Mouse (Mus musculus): ENCODE results near the gene Olfr992. TPM values are rescaled to one million over a fixed set of nuclear protein-coding genes. Genes with fewer than 3 reads are reported as not detected.
"Not testable (repeated sequence)": the region's sequence is repeated elsewhere in the genome, so short reads cannot be mapped to it uniquely, and the experiment has no call there.

Olfr992 gene
- polyA plus RNA-seq (2015; fragmentation: Nextera tagmentation; extraction: Ambion mirVana) = not detected in 2 replicates

DNA sequence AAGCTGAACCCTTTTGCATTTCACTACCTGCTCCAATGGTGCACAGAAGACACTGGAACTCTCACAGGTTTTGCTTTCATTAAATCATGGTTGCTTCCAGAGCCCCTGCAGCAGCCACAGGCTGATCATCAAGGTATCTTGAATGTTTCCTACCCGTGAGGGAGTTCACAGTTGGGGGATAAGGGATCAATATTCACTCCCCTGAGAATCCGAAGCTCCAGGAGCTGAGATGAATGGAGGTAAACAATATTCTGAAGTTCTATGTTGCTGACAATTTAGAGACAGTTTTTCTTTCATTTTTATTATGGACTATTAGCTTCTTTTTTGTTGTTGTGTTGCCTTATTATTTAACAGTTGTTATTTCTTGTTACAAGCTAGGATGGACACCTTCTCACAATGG is at the start of gene Olfr992:
Gene Olfr992 (minus strand): TSS at position 101 of the 400 bp plus-strand sequence.
- 67% methylated on average over 2 of the region's 2 CpGs for WGBS
- Histone ChIP-seq H3K4me2 (no peak within 1 kb of the TSS), H3K9ac (no peak within 1 kb of the TSS)

DNA sequence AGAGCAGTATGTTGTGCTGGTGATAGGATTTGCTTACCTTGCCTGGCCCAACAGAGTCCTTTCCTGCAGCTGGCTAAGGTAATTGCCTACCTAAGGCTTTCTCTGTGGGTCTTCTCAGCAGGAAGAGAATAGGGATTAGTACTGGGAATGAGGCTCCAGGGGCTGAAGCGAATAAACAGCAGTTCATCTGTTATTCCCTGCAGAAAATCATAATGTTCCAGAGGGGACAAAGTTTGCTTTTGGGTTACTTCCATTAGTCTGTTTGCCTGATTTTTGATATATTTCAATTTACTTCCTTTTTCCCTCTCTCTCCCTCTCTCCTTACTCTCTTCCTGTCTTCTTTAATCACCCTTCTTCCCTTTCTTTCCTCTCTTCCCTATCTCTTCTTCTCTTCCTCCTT is 34.3 kb upstream of the Olfr992 start, which contains the start of gene Olfr995:
Gene Olfr995 (minus strand): TSS at position 101 of the 400 bp plus-strand sequence.
- Histone ChIP-seq H3K9ac (no peak within 1 kb of the TSS), H3K9me3 (no peaks in the 10 kb centered on the region), H3K4me3 (no peak within 1 kb of the TSS), H3K4me2 (no peak within 1 kb of the TSS), H3K27me3 (replicated peaks) (no peaks in the 10 kb centered on the region), H3K36me3 (replicated peaks) (no peaks in the 10 kb centered on the region), H3K27ac (no peak within 1 kb of the TSS), H3K4me1 (no peaks in the 10 kb centered on the region)
- ATAC-seq (replicated peaks) = no peak
- 17% methylated on average over 1 of the region's 1 CpGs for WGBS

More for the DNA sequence above, at the start of gene Olfr992:
- Histone ChIP-seq H3K9me3 (no peaks in the 10 kb centered on the region), H3K4me1 (no peaks in the 10 kb centered on the region), H3K27ac (no peak within 1 kb of the TSS), H3K4me3 (no peak within 1 kb of the TSS), H3K36me3 (replicated peaks) (no peaks in the 10 kb centered on the region), H3K27me3 (replicated peaks) (no peaks in the 10 kb centered on the region)
- no peak for ATAC-seq (replicated peaks)

DNA sequence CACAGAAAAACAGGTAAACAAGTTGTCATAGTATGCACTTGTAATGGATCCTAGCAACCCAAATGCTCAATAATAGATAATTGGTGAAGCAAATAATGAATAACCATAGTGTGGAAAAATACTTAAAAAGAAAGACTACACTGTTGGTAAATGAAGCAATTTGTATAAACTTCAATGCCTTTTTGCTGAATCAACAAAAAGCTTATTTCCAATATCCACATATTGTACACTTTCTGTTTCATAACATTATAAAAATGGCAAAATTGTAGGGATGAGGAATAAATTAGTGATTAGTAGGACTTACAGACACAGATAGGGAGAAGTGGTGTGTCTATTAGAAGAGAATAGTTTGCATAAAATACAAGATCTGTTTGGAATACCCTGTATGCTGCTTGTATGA is 33.3 kb upstream of the Olfr992 start:
- no peak for ATAC-seq (replicated peaks)

DNA sequence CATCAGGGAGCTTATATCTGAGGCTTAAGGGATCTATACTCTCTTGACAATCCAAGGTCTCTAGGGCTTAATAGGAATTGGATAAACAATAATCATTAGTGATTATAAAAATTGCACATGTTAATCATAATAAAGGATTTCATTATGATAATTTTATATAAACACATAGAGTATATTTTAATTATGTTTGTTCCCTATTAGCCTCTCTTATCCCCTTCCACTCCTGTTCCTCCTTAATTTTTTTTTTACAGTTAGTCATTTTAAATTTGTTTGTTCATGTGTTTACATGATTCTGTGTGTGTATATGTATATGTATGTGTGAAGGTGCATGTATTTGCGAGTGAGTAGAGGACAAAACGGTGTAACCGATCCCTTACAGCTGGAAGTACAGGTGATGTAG is 27.1 kb upstream of the Olfr992 start, which contains the start of gene Olfr994:
Gene Olfr994 (minus strand): TSS at position 101 of the 400 bp plus-strand sequence.
- no peak within 1 kb of the TSS for H3K4me3 ChIP-seq
- no peaks in the 10 kb centered on the region for H3K36me3 ChIP-seq (replicated peaks)
- no peaks in the 10 kb centered on the region for H3K27me3 ChIP-seq (replicated peaks)
- no peak within 1 kb of the TSS for H3K27ac ChIP-seq
- no peaks in the 10 kb centered on the region for H3K4me1 ChIP-seq
- no peaks in the 10 kb centered on the region for H3K9me3 ChIP-seq
- no peak within 1 kb of the TSS for H3K9ac ChIP-seq
- no peak for ATAC-seq (replicated peaks)
- WGBS = 93% methylated on average over 3 of the region's 3 CpGs
- H3K4me2 ChIP-seq = no peak within 1 kb of the TSS

More for the DNA sequence above, 33.3 kb upstream of the Olfr992 start:
- no peaks in the 10 kb centered on the region for H3K9me3 ChIP-seq
- no peaks in the 10 kb centered on the region for H3K36me3 ChIP-seq (replicated peaks)
- no peak overlapping the region for H3K4me2 ChIP-seq
- no peak overlapping the region for H3K4me3 ChIP-seq
- no peak overlapping the region for H3K27ac ChIP-seq
- H3K9ac ChIP-seq = no peak overlapping the region
- no peaks in the 10 kb centered on the region for H3K27me3 ChIP-seq (replicated peaks)
- H3K4me1 ChIP-seq = no peaks in the 10 kb centered on the region

DNA sequence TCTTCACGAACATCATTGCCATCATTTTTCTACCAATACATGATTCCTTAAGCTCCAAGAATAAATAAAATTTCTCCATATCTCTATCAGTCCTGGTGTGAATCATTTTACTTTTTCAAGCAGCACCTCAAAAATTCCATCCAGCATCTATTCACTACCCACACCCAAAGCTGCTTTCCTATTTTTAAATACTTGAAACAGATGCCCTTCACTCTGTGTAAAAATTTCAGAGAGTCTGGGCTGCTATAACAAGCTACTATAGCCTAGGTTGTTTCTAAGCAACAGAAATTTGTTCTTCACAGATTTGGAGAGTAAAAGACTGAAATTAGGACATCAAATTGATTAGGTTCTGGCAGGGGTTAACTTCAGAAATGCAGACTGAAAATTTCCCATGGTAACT is 16.6 kb upstream of the Olfr992 start:
- no peaks in the 10 kb centered on the region for H3K27me3 ChIP-seq (replicated peaks)
- WGBS = 95% methylated on average over 1 of the region's 1 CpGs
- no peak overlapping the region for H3K4me2 ChIP-seq
- H3K4me3 ChIP-seq = no peak overlapping the region
- no peak overlapping the region for H3K9ac ChIP-seq
- no peaks in the 10 kb centered on the region for H3K9me3 ChIP-seq
- H3K27ac ChIP-seq = no peak overlapping the region
- no peaks in the 10 kb centered on the region for H3K4me1 ChIP-seq
- H3K36me3 ChIP-seq (replicated peaks) = no peaks in the 10 kb centered on the region
- no peak for ATAC-seq (replicated peaks)

DNA sequence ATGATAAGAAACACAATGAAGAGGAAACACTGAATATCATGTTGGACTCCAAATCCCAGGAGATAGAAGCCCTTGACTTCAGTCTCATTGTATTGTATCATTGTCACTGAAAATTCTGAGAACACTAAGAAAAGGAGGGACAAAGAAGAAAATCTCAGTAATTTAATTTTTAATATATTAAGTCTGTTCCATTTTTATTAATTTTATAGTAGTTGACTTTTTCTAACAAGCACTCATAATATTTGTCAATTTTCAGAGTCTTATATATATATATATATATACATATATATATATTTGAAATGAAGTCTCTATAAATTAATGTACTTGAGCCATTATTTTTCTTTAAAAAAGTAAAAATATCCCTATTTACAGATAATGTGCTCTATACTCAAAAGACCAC is 5.5 kb upstream of the Olfr992 start, which contains the start of gene Olfr993:
Gene Olfr993 (minus strand): TSS at position 101 of the 400 bp plus-strand sequence.
- no peak within 1 kb of the TSS for H3K9ac ChIP-seq
- H3K9me3 ChIP-seq = no peaks in the 10 kb centered on the region
- H3K4me2 ChIP-seq = no peak within 1 kb of the TSS
- no peaks in the 10 kb centered on the region for H3K36me3 ChIP-seq (replicated peaks)
- ATAC-seq (replicated peaks) = no peak
- no peak within 1 kb of the TSS for H3K27ac ChIP-seq
- H3K4me3 ChIP-seq = no peak within 1 kb of the TSS
- no peaks in the 10 kb centered on the region for H3K27me3 ChIP-seq (replicated peaks)
- H3K4me1 ChIP-seq = no peaks in the 10 kb centered on the region

DNA sequence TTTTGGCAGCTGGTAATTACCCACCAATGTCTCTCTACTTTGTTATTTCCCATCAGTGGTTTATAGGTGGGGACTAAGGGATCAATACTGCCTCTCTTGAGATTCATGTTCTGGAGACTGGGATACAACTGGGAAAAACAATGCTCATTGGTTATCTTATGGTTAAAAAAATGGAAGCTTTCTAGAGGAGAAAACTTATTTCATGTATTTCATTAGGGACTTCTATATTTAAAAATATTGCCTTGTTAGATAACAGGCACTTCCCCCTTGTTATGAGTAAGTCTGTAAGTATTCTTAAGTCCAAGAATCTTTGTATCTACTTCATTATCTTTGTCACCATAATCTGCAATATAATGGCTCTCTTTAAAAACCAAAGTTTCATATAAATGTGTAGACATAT is 46.1 kb downstream of the Olfr992 start, which contains the start of gene Olfr988:
Gene Olfr988 (minus strand): TSS at position 101 of the 400 bp plus-strand sequence.
- H3K9ac ChIP-seq = not testable (repeated sequence)

More for the DNA sequence above, 46.1 kb downstream of the Olfr992 start, which contains the start of gene Olfr988:
- H3K27me3 ChIP-seq (replicated peaks); H3K4me1 ChIP-seq; H3K36me3 ChIP-seq (replicated peaks); H3K27ac ChIP-seq; H3K4me3 ChIP-seq; ATAC-seq (replicated peaks); H3K9me3 ChIP-seq; H3K4me2 ChIP-seq: not testable (repeated sequence)

Other genes starting within 250 kb of the Olfr992 start
- 14.5 and 15.0 TPM in 2 replicates for gene Lrrc55, start 212.3 kb downstream of the Olfr992 start, polyA plus RNA-seq (2015; fragmentation: Nextera tagmentation; extraction: Ambion mirVana)
- not detected in 2 replicates for gene Olfr987, start 70.2 kb downstream of the Olfr992 start, polyA plus RNA-seq (2015; fragmentation: Nextera tagmentation; extraction: Ambion mirVana)
- not detected in 2 replicates for gene Olfr988, start 46.2 kb downstream of the Olfr992 start, polyA plus RNA-seq (2015; fragmentation: Nextera tagmentation; extraction: Ambion mirVana)
- gene Olfr993, start 5.4 kb upstream of the Olfr992 start, polyA plus RNA-seq (2015; fragmentation: Nextera tagmentation; extraction: Ambion mirVana) = not detected in 2 replicates
- not detected in 2 replicates for gene Olfr994, start 27.0 kb upstream of the Olfr992 start, polyA plus RNA-seq (2015; fragmentation: Nextera tagmentation; extraction: Ambion mirVana)
- gene Olfr995, start 34.2 kb upstream of the Olfr992 start, polyA plus RNA-seq (2015; fragmentation: Nextera tagmentation; extraction: Ambion mirVana) = not detected in 2 replicates
- gene 4833423E24Rik, start 109.6 kb upstream of the Olfr992 start, polyA plus RNA-seq (2015; fragmentation: Nextera tagmentation; extraction: Ambion mirVana) = 0.19 and 0.32 TPM in 2 replicates
- gene Olfr996, start 169.7 kb upstream of the Olfr992 start, polyA plus RNA-seq (2015; fragmentation: Nextera tagmentation; extraction: Ambion mirVana) = not detected in 2 replicates
- not detected in 2 replicates for gene Olfr998, start 179.5 kb upstream of the Olfr992 start, polyA plus RNA-seq (2015; fragmentation: Nextera tagmentation; extraction: Ambion mirVana)
- not detected in 2 replicates for gene Olfr1000, start 202.4 kb upstream of the Olfr992 start, polyA plus RNA-seq (2015; fragmentation: Nextera tagmentation; extraction: Ambion mirVana)
- gene Olfr1002, start 241.2 kb upstream of the Olfr992 start, polyA plus RNA-seq (2015; fragmentation: Nextera tagmentation; extraction: Ambion mirVana) = not detected in 2 replicates

Data from midbrain, embryonic 15.5 days (tissue).